Mouse (Mus musculus): ENCODE measurements around the gene Sorl1. TPM values are rescaled to one million over a fixed set of nuclear protein-coding genes. Genes with fewer than 3 reads are reported as not detected.

Gene Sorl1
- polyA plus RNA-seq, 1 experiment, result 3.5 TPM

DNA sequence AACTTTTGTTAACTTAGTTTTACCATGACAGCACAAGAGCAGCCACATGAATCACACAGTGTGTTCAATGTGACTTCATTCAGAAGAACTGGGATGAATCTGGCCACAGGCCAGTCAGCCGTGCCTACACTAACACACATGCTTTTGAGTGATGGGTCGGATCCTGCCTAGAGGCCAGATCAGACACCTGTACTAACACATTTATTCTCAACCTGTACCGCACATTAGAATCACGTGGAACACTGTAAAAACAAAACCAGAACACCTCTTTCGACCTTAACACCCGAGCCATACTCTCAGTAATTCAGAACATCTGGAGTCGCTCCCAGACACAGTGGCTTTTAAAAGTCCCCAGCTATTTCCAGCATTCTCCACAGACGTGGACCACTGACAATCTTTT is 119.0 kb downstream of the Sorl1 start:
- Histone ChIP-seq H3K27ac (ENCODE audit: insufficient read depth, low read length) (no peak overlapping the region), H3K4me1 (ENCODE audit: control insufficient read depth, insufficient read depth, low read length) (no peaks in the 10 kb centered on the region; the same call in 1 of the 2 replicates), H3K4me3 (ENCODE audit: insufficient read depth, low read length) (no peak overlapping the region)
- no peak for TF ChIP-seq CTCF (IDR thresholded peaks at IDR 0.05; ENCODE audit: borderline replicate concordance, insufficient read depth, low read length)
- no peak for TF ChIP-seq POLR2A (IDR thresholded peaks at IDR 0.05; ENCODE audit: low read depth, low read length)

DNA sequence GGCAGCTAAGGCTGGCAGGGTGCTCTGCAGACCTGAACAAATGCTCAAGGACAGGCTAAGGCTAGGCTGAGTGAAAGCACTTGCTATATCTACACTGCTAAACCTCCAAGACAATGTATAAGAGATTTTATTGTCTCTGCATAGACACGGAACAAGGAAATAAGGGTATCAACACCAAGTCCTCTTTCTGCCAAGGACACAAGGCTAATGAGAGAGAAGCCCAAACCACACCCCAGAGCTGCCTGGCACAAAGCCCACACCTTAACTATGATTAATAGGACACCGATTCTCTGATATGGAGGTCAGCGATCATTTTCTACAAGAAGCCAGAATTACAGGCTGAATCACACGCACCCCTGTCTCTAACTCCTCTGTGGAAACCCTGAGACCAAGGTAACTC is 120.0 kb downstream of the Sorl1 start:
- TF ChIP-seq CTCF (IDR thresholded peaks at IDR 0.05; ENCODE audit: borderline replicate concordance, insufficient read depth, low read length), result no peak
- H3K27ac ChIP-seq (ENCODE audit: insufficient read depth, low read length), result no peak overlapping the region
- no peaks in the 10 kb centered on the region; the same call in 1 of the 2 replicates for H3K4me1 ChIP-seq (ENCODE audit: control insufficient read depth, insufficient read depth, low read length)
- H3K4me3 ChIP-seq (ENCODE audit: insufficient read depth, low read length), result no peak overlapping the region

DNA sequence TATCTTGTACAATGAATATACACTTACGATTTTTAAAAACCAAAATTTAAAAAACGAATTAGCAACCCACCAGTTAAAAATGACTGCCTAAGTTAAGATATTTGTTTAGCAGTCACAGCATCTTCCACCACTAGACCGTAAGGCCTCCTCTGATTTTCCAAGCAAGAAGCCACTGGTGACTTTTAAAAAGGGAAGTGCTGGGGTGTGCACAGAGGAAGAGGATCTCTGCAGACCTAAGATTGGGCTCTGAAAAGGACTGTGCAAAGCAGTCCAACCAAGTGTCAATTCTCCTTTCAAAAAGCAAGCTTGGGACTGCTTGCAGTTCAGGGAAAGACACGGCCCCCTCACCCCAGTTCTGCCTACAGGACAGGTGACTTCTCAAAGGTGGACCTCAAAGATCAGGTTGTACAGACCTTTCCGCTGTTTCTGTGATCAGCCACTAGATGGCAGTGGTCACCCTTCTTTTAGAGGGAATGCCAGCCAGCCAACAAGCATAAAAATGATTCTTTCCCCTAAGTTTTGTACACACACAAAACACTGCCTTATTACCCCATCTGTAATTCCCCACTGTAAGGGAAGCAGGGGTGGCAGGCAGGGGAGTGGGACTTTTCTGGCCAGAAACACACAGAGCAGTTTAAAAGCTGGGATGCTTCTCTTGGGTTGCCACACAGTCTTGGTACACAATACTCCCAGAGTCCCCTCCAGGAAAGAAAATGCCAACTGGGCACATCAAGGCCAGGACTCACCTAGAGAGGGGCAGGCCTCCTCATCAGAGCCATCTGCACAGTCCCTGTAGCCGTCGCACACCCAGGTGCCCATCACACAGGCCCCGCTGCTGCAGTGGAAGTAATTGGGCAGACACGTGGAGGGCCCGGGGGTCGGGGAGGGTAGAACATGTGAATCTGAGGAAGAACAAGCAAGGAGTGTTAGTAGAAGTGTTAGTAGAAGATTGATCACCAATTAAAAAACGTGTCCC is 124.3 kb downstream of the Sorl1 start:
- Histone ChIP-seq H3K4me3 (ENCODE audit: insufficient read depth, low read length) (no peak overlapping the region), H3K27ac (ENCODE audit: insufficient read depth, low read length) (no peak overlapping the region), H3K4me1 (ENCODE audit: control insufficient read depth, insufficient read depth, low read length) (no peaks in the 10 kb centered on the region)
- peak; percentile 36; the same call in 1 of the 2 replicates for TF ChIP-seq CTCF (IDR thresholded peaks at IDR 0.05; ENCODE audit: borderline replicate concordance, insufficient read depth, low read length)
- no peak for TF ChIP-seq POLR2A (IDR thresholded peaks at IDR 0.05; ENCODE audit: low read depth, low read length)

DNA sequence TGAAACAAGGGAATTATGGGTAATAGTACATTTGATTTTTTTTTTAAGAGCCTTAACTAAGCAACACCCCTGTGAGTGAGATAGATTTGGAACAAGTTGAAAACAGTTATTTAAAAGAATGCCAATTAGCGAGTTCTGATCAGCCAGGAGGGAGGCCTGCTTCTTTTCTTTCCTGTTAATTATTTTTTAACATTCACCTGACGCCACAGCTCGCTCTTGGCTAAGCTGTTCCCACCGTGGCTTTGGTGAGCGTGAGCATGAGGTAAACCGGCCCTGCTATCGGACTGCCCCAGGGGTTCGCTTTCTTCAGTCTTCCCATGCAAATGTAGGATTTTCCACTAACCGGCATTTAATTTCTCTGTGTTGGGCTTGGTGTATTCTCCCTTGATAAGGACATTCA is 128.8 kb downstream of the Sorl1 start:
- no peaks in the 10 kb centered on the region for H3K4me1 ChIP-seq (ENCODE audit: control insufficient read depth, insufficient read depth, low read length)
- no peak for TF ChIP-seq POLR2A (IDR thresholded peaks at IDR 0.05; ENCODE audit: low read depth, low read length)
- TF ChIP-seq CTCF (IDR thresholded peaks at IDR 0.05; ENCODE audit: borderline replicate concordance, insufficient read depth, low read length), result no peak
- no peak overlapping the region for H3K4me3 ChIP-seq (ENCODE audit: insufficient read depth, low read length)
- no peak overlapping the region for H3K27ac ChIP-seq (ENCODE audit: insufficient read depth, low read length)

DNA sequence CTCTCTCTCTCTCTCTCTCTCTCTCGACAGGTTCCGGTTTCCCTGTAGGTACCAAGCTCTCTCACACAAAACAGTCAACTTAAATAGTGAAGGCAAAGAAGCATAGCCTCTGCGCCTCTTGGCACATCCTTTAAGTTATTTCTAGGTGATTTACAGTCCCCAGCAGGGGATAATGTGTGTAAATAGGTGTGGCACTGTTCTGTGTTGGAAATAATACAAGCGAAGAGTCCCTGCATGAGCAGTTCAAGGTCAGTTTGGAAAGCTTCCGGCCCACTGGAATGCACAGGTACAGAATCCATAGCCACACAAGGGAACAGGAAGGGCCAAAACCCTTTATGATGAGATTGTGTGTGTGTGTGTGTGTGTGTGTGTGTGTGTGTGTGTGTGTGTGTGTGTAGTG is 130.3 kb downstream of the Sorl1 start:
- Histone ChIP-seq H3K4me1 (ENCODE audit: control insufficient read depth, insufficient read depth, low read length) (no peaks in the 10 kb centered on the region), H3K4me3 (ENCODE audit: insufficient read depth, low read length) (no peak overlapping the region), H3K27ac (ENCODE audit: insufficient read depth, low read length) (no peak overlapping the region)
- TF ChIP-seq CTCF (IDR thresholded peaks at IDR 0.05; ENCODE audit: borderline replicate concordance, insufficient read depth, low read length), result no peak
- no peak for TF ChIP-seq POLR2A (IDR thresholded peaks at IDR 0.05; ENCODE audit: low read depth, low read length)

DNA sequence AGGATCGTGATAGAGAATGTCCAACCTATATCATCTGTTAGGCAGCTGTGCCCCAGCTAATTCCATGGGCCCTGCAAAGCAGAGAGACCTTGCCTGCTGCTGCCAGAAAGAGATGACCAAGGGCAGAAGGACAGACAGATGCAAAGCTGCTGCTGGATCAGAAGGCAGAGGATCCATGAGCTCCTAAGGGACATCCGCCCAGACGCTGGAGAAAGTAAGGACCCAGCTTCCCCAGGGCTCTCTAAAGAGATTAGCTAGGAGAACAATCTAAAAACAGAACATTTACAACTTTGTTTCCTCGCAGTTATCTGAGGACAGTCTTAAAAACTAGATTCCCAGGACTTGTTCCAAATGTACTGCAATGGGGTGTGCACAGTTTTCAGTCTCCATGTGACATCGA is 131.3 kb downstream of the Sorl1 start:
- no peak overlapping the region for H3K27ac ChIP-seq (ENCODE audit: insufficient read depth, low read length)
- no peak overlapping the region for H3K4me3 ChIP-seq (ENCODE audit: insufficient read depth, low read length)
- no peak for TF ChIP-seq POLR2A (IDR thresholded peaks at IDR 0.05; ENCODE audit: low read depth, low read length)
- TF ChIP-seq CTCF (IDR thresholded peaks at IDR 0.05; ENCODE audit: borderline replicate concordance, insufficient read depth, low read length), result no peak
- no peaks in the 10 kb centered on the region for H3K4me1 ChIP-seq (ENCODE audit: control insufficient read depth, insufficient read depth, low read length)

DNA sequence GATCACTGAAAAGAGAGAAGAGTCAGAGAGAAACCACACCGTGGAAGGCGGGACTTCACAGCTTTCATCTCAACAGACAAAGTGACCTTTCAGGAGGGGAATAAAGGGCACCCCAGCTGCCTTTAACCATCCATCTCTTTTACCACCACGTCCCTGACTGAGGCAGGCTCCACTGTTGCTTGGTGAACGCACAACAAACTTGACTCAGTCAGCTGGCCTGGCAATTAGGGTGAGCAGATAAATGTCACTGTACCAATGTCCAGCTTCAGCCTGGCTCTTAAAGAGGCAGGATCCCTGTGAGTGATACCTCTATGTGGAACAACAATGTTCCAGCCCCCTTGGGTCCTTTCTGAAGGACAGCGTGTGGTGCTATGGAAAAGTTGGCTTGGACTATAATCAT is 138.5 kb downstream of the Sorl1 start:
- TF ChIP-seq CTCF (IDR thresholded peaks at IDR 0.05; ENCODE audit: borderline replicate concordance, insufficient read depth, low read length) (no peak), POLR2A (IDR thresholded peaks at IDR 0.05; ENCODE audit: low read depth, low read length) (no peak)
- Histone ChIP-seq H3K4me3 (ENCODE audit: insufficient read depth, low read length) (no peak overlapping the region), H3K27ac (ENCODE audit: insufficient read depth, low read length) (no peak overlapping the region)

DNA sequence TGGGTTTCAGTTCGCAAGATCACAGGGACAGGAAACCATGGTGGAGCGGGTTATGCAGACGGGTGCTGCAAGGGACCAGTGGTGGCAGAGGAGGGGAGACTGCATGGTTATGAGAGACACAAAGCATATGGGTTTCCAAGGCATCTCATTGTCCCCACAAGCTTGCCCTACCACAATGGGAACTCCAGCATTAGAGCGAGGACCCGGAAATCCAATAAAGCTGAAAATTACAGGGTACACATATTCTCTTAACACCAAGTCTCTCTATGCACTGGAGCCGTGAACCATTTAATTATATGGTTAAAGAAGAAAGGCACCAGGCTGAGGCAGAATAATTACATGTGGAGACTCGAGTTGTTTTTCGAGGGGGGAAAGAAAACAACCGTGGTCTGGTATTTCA is 139.0 kb downstream of the Sorl1 start:
- no peak overlapping the region for H3K27ac ChIP-seq (ENCODE audit: insufficient read depth, low read length)
- no peaks in the 10 kb centered on the region for H3K4me1 ChIP-seq (ENCODE audit: control insufficient read depth, insufficient read depth, low read length)
- no peak overlapping the region for H3K4me3 ChIP-seq (ENCODE audit: insufficient read depth, low read length)
- TF ChIP-seq POLR2A (IDR thresholded peaks at IDR 0.05; ENCODE audit: low read depth, low read length) (no peak), CTCF (IDR thresholded peaks at IDR 0.05; ENCODE audit: borderline replicate concordance, insufficient read depth, low read length) (no peak)

More for the DNA sequence above, 138.5 kb downstream of the Sorl1 start:
- H3K4me1 ChIP-seq (ENCODE audit: control insufficient read depth, insufficient read depth, low read length), result no peaks in the 10 kb centered on the region

DNA sequence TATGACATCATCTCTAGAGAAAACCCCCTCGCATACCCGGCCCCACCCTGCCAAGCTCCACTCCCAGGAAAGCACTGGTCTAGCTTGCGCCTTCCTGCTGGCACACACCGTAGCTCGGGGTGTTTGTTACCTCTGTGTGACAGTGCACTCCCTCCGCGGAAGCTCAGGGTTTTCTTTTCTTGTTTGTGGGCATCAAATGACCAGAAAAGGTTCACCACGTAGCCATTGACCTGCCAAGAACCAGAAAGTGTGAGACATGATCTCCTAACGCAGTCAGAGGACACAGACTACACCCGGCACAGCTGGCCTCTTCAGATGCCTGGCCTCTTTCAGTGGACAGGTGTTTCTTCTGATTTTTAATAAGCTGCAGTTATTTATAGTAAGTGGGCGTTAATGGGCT is 139.8 kb downstream of the Sorl1 start:
- TF ChIP-seq POLR2A (IDR thresholded peaks at IDR 0.05; ENCODE audit: low read depth, low read length) (no peak), CTCF (IDR thresholded peaks at IDR 0.05; ENCODE audit: borderline replicate concordance, insufficient read depth, low read length) (no peak)
- no peaks in the 10 kb centered on the region for H3K4me1 ChIP-seq (ENCODE audit: control insufficient read depth, insufficient read depth, low read length)
- H3K4me3 ChIP-seq (ENCODE audit: insufficient read depth, low read length), result no peak overlapping the region
- no peak overlapping the region for H3K27ac ChIP-seq (ENCODE audit: insufficient read depth, low read length)

DNA sequence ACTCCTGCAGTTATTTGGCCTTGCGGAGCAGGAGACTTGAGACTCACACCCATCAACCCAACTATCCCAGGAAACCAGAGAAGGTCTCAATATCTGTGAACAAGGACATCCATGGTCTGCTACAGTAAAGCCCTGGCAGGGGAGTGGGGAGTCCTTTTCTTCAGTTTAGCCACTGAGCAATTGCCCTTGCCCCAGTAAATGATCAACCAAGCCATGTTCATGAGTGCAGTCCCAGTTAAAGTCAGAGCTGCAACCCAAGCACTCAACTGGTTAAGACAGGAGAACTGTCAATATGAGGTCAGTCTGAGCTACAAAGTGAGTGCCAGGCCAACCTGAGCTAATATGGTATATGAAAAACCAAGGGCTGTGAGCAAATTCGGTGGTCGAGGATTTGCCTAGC is 140.8 kb downstream of the Sorl1 start:
- Histone ChIP-seq H3K27ac (ENCODE audit: insufficient read depth, low read length) (no peak overlapping the region), H3K4me3 (ENCODE audit: insufficient read depth, low read length) (no peak overlapping the region), H3K4me1 (ENCODE audit: control insufficient read depth, insufficient read depth, low read length) (no peaks in the 10 kb centered on the region)
- TF ChIP-seq CTCF (IDR thresholded peaks at IDR 0.05; ENCODE audit: borderline replicate concordance, insufficient read depth, low read length) (no peak), POLR2A (IDR thresholded peaks at IDR 0.05; ENCODE audit: low read depth, low read length) (no peak)
